Mouse (Mus musculus) brain, embryonic 14.5 days (tissue): Measurements from ENCODE around the gene Usp29.

Experiments used
- CTCF ChIP-seq: fragments of 200-500 bp; IDR thresholded peaks from 2 replicates; pipeline ENCODE4 v1.5.1; 2012; ENCODE audit warnings: inconsistent platforms, mild to moderate bottlenecking, moderate library complexity, borderline replicate concordance; ENCODE audit not compliant: insufficient read depth, insufficient read length; ENCODE audit errors: extremely low read depth
- POLR2A ChIP-seq: fragments of 200-500 bp; IDR thresholded peaks from 2 replicates; pipeline ENCODE4 v1.6.1; 2012; ENCODE audit warnings: mild to moderate bottlenecking, inconsistent platforms, borderline replicate concordance; ENCODE audit not compliant: poor library complexity, insufficient read depth, insufficient read length, severe bottlenecking; ENCODE audit errors: extremely low read depth

DNA sequence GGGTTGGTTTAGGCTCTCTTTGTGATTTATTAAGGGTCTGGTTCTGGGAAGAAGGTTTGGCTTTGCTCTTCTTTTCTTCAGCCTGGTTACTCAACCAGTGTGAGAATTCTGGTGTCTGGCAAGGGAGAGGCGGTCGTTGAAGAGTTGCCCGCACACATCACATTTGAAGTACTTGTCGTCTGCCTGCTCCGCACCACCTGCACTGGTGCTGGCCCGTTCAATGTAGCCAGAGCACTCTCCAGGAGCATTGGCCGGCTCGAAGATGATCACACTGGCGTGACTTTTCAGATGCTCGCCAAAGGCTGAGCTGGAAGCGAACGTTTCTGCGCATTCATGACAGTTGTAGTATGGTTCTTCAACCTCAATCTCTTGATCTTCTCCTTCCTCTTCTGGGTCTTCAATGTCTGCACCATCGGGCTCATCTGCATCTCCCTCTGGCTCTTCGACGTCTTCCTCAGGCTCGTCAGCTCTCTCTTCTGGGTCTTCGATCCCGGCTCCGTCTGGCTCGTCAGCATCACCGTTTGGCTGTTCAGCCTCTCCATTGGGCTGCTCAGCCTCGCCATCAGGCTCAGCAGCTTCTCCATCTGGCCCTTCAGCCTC is 22.9 kb upstream of the Usp29 start:
- TF ChIP-seq POLR2A: no peak
- no peak for TF ChIP-seq CTCF
